Mouse (Mus musculus): ENCODE data around the gene Frmd4a.

DNA sequence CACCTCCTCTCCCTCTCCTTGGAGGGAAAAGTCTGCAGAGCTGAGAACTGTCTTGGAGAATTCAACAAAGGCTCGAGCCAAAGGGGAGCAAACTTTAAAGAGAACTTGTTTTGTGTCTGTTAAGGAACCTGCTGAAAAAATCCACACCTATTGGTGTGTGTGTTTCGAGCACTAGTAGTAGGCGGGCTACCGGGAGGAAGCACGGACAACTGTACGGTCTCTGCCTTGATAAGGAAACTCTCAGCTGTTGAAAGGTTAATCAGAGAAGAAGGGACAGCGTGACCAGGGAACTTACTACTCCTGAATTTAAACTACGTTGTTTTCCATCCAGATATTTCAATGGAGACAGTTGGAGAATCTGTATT, 542.3 kb downstream of the Frmd4a start:
- no peak for TF ChIP-seq POLR2A (IDR thresholded peaks at IDR 0.05; ENCODE audit: low read depth, low read length)
- no peak for TF ChIP-seq CTCF (IDR thresholded peaks at IDR 0.05; ENCODE audit: extremely low read depth, insufficient read length, insufficient replicate concordance, low read depth, low read length)
